Mouse (Mus musculus) small intestine, adult 2 months (tissue): ENCODE results near the gene Opa3.

Source experiments
- CTCF ChIP-seq: fragments of 200-500 bp; IDR thresholded peaks from 2 replicates; pipeline ENCODE4 v1.5.1; 2012; ENCODE audit warnings: low read depth, mild to moderate bottlenecking, control low read depth, inconsistent platforms, low read length, moderate library complexity, mixed read lengths; ENCODE audit not compliant: insufficient replicate concordance, insufficient read length; ENCODE audit errors: extremely low read depth
- POLR2A ChIP-seq: fragments of 200-500 bp; IDR thresholded peaks from 2 replicates; pipeline ENCODE4 v1.6.1; 2012; ENCODE audit warnings: low read depth, mild to moderate bottlenecking, control low read depth, inconsistent platforms, low read length, moderate library complexity

GRCm38 (mm10) chr7:19242005-19242404 is 13.9 kb downstream of the Opa3 start:
- TF ChIP-seq POLR2A: no peak
- no peak for TF ChIP-seq CTCF
